Mouse (Mus musculus) ES-E14 (cell line): ENCODE data around the gene Rbl1. TPM values are rescaled to one million over a fixed set of nuclear protein-coding genes. Genes with fewer than 3 reads are reported as not detected.
"Not testable (repeated sequence)": the region's sequence is repeated elsewhere in the genome, so short reads cannot be mapped to it uniquely, and the experiment has no call there.

Experiments
- DNase-seq: peaks from one replicate; pipeline ENCODE4 v3.0.0-alpha.2; 2013; ENCODE audit warnings: low read depth, low spot score
- H3K27ac ChIP-seq: 2 replicates; pipeline ENCODE4 v1.5.1; 2012; ENCODE audit warnings: low read depth, mild to moderate bottlenecking, low read length, moderate library complexity, mixed read lengths; ENCODE audit not compliant: poor library complexity, insufficient read depth, severe bottlenecking
- H3K36me3 ChIP-seq: 2 replicates; pipeline ENCODE4 v1.6.1; 2012; ENCODE audit warnings: mild to moderate bottlenecking, low read length, moderate library complexity, mixed read lengths; ENCODE audit not compliant: control insufficient read depth, poor library complexity, insufficient read depth, severe bottlenecking
- H3K4me1 ChIP-seq, 2 experiments: fragments of 150-350 bp in 1 of 2; sonication (generic) in 1 of 2; 2 replicates each; pipeline ENCODE4 v1.6.1; 2012; ENCODE audit warnings: low read length in 2 of 2, mild to moderate bottlenecking in 1 of 2, mixed read lengths in 1 of 2; ENCODE audit not compliant: control insufficient read depth in 2 of 2, insufficient read depth in 2 of 2, poor library complexity in 1 of 2
- H3K4me3 ChIP-seq, 2 experiments: fragments of 150-350 bp in 1 of 2; sonication (generic) in 1 of 2; 2 replicates each; pipeline ENCODE4 v1.5.1; 2012; ENCODE audit warnings: low read length in 2 of 2, low read depth in 1 of 2, mild to moderate bottlenecking in 1 of 2, mixed read lengths in 1 of 2; ENCODE audit not compliant: insufficient read depth in 1 of 2, poor library complexity in 1 of 2, severe bottlenecking in 1 of 2
- H3K9ac ChIP-seq: 2 replicates; pipeline ENCODE4 v1.6.1; 2012; ENCODE audit warnings: low read depth, mild to moderate bottlenecking, low read length, mixed read lengths; ENCODE audit not compliant: poor library complexity, insufficient read depth, severe bottlenecking
- H3K9me3 ChIP-seq: fragments of 150-350 bp; sonication (generic); 2 replicates; pipeline ENCODE4 v1.6.1; 2012; ENCODE audit warnings: low read depth, mild to moderate bottlenecking, low read length; ENCODE audit not compliant: control insufficient read depth, insufficient read depth
- CHD2 ChIP-seq: IDR thresholded peaks from 2 replicates; pipeline ENCODE4 v1.6.1; 2014; ENCODE audit warnings: mild to moderate bottlenecking, low read depth, low read length, inconsistent platforms
- HCFC1 ChIP-seq: IDR thresholded peaks from 2 replicates; pipeline ENCODE4 v1.6.1; 2012; ENCODE audit warnings: low read length, inconsistent platforms, borderline replicate concordance; ENCODE audit not compliant: insufficient read depth
- MAFK ChIP-seq: IDR thresholded peaks from 2 replicates; pipeline ENCODE4 v1.6.1; 2014; ENCODE audit warnings: mild to moderate bottlenecking, low read depth, low read length, inconsistent platforms; ENCODE audit not compliant: insufficient read depth
- ZC3H11A ChIP-seq: IDR thresholded peaks from 2 replicates; pipeline ENCODE4 v1.6.1; 2012; ENCODE audit warnings: low read depth, mild to moderate bottlenecking, inconsistent platforms, low read length, borderline replicate concordance
- ZNF384 ChIP-seq: IDR thresholded peaks from 2 replicates; pipeline ENCODE4 v1.6.1; 2012; ENCODE audit warnings: low read depth, low read length, inconsistent platforms
- in situ Hi-C, 2 experiments: fragments of 600-800 bp; cut with MboI; formaldehyde crosslinking; loops; one replicate each; pipeline ENCODE4 v1.15.1; 2025; ENCODE audit warnings: low sequenced_read_pairs in 2 of 2, inconsistent platforms in 1 of 2; ENCODE audit not compliant: unreplicated experiment in 2 of 2
- total RNA-seq: library from RNA; depleted of rRNA; stranded (reverse); fragments of 300-350 nt; gene quantifications from 2 replicates; pipeline ENCODE4 v1.2.3, GENCODE M21; 2012

Rbl1 gene
- total RNA-seq, 1 experiment: 10.5 TPM

DNA sequence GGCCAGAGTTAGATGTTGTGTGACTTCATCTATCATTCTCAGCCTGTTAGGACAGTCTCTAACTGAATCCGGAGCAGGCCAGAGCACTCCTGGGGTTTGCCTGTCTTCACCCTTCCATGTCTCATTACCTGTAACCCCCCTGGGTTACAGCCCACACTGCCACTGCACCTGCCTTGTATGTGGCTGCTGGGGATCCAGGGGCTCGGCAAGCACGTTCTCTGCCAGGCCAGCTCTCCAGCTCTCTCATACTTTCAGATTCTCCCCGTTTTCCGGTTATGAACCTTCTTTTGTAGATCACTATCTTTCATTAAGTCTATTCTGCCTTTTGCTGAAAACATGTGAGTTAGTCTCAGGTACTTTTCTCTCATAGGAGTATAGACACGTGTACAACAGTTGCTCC is 2.0 kb downstream of the Rbl1 start:
- Histone ChIP-seq H3K4me3 (no peak overlapping the region), H3K4me1 (peaks cover 0 to 3% of the 10 kb centered on the region in 2 experiments; a peak in 1 of 4 replicates), H3K27ac (no peak overlapping the region), H3K36me3 (peaks cover 14% of the 10 kb centered on the region; the same call in 1 of the 2 replicates), H3K9me3 (no peaks in the 10 kb centered on the region), H3K9ac (no peak overlapping the region)
- in situ Hi-C loops: no loop called here
- TF ChIP-seq ZC3H11A (no peak), HCFC1 (no peak), ZNF384 (no peak), CHD2 (no peak), MAFK (no peak)
- DNase-seq: no peak

- H3K9ac ChIP-seq: no peak overlapping the region
- in situ Hi-C loops: no loop called here
These were observed 3.1 kb downstream of the Rbl1 start for GRCm38 (mm10) chr2:157201081-157201830.

GRCm38 (mm10) chr2:157198405-157198804 is 5.9 kb downstream of the Rbl1 start:
- H3K9me3 ChIP-seq, DNase-seq, in situ Hi-C loops, H3K27ac ChIP-seq, H3K4me3 ChIP-seq, H3K9ac ChIP-seq, H3K4me1 ChIP-seq: not testable (repeated sequence)
- H3K36me3 ChIP-seq: peaks cover 20% of the 10 kb centered on the region; the same call in 1 of the 2 replicates

More at GRCm38 (mm10) chr2:157201081-157201830, 3.1 kb downstream of the Rbl1 start:
- DNase-seq: no peak
- peaks cover 2 to 6% of the 10 kb centered on the region in 2 experiments; a peak in 1 of 4 replicates for H3K4me1 ChIP-seq
- no peak overlapping the region for H3K27ac ChIP-seq
- no peaks in the 10 kb centered on the region for H3K9me3 ChIP-seq
- H3K4me3 ChIP-seq: no peak overlapping the region
- TF ChIP-seq HCFC1: no peak
- no peak for TF ChIP-seq MAFK
- TF ChIP-seq CHD2: no peak
- TF ChIP-seq ZNF384: no peak
- no peak for TF ChIP-seq ZC3H11A
- H3K36me3 ChIP-seq: peaks cover 14% of the 10 kb centered on the region; the same call in 1 of the 2 replicates

DNA sequence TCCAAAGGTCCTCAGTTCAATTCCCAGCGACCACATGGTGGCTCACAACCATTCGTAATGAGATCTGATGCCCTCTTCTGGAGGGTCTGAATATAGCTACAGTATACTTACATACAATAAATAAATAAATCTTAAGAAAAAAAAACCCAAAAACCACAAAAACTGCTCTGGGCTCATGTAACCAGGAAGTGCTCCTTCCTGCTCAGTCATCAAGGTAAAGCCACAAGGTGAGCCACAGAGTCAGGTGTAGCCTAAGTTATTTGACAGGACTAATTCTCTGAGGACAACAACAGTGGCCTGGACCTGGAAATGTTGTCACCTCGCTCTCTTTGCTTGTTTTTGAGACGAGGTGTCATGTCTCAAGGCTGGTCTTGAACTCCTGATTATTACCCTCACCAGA is 13.7 kb downstream of the Rbl1 start:
- H3K4me3 ChIP-seq: no peak overlapping the region
- H3K36me3 ChIP-seq: peaks cover 14% of the 10 kb centered on the region
- no peak overlapping the region for H3K9ac ChIP-seq
- TF ChIP-seq MAFK (no peak), ZNF384 (no peak), HCFC1 (no peak), ZC3H11A (no peak), CHD2 (no peak)
- in situ Hi-C loops: no loop called here
- no peak for DNase-seq
- no peak overlapping the region for H3K27ac ChIP-seq
- H3K9me3 ChIP-seq: no peaks in the 10 kb centered on the region
- H3K4me1 ChIP-seq: peaks cover 5 to 8% of the 10 kb centered on the region in 2 experiments; a peak in 3 of 4 replicates
